Mouse (Mus musculus) limb, embryonic 14.5 days (tissue): ENCODE measurements at regions not wholly inside any gene's neighbourhood (a gene's known extent, or its start where the extent isn't known, plus 50 kb on each side); places are given as distances from the start of the nearest gene placed in this dataset.
A peak's percentile ranks its signal among the peaks of the same experiment; 100 is the strongest.
"Not testable (repeated sequence)": the region's sequence is repeated elsewhere in the genome, so short reads cannot be mapped to it uniquely, and the experiment has no call there.

Source experiments
- ATAC-seq: fragments of 200-750 bp; cut with Nextera tagmentation; 2 replicates; pipeline ENCODE4 v1.8.0; 2017; ENCODE audit warnings: low read depth, moderate number of reproducible peaks, moderate TSS enrichment; ENCODE audit not compliant: low FRiP score
- DNase-seq: peaks from one replicate; pipeline ENCODE4 v3.0.0-alpha.2; 2015; ENCODE audit warnings: low spot score
- H3K27ac ChIP-seq: fragments of 300-500 bp; sonication (generic); replicated peaks from 2 replicates; pipeline ENCODE4 v1.5.1; 2014; ENCODE audit warnings: low read depth, mild to moderate bottlenecking, low read length, moderate library complexity, mixed read lengths
- H3K27me3 ChIP-seq: fragments of 300-500 bp; sonication (generic); 2 replicates; pipeline ENCODE4 v1.6.1; 2014; ENCODE audit warnings: low read length, mixed read lengths; ENCODE audit not compliant: control insufficient read depth, insufficient read depth
- H3K36me3 ChIP-seq: fragments of 300-500 bp; sonication (generic); 2 replicates; pipeline ENCODE4 v1.6.1; 2014; ENCODE audit warnings: mild to moderate bottlenecking, low read length, moderate library complexity, mixed read lengths; ENCODE audit not compliant: control insufficient read depth, insufficient read depth
- H3K4me1 ChIP-seq: fragments of 300-500 bp; sonication (generic); 2 replicates; pipeline ENCODE4 v1.6.1; 2014; ENCODE audit warnings: antibody characterized with exemption, low read length, mixed read lengths; ENCODE audit not compliant: control insufficient read depth, insufficient read depth
- H3K4me2 ChIP-seq: fragments of 300-500 bp; sonication (generic); replicated peaks from 2 replicates; pipeline ENCODE4 v1.6.1; 2014; ENCODE audit warnings: low read depth, mild to moderate bottlenecking, low read length, moderate library complexity; ENCODE audit not compliant: severe bottlenecking
- H3K4me3 ChIP-seq: fragments of 300-500 bp; sonication (generic); replicated peaks from 2 replicates; pipeline ENCODE4 v1.5.1; 2014; ENCODE audit warnings: low read length
- H3K9ac ChIP-seq: fragments of 300-500 bp; sonication (generic); 2 replicates; pipeline ENCODE4 v1.6.1; 2014; ENCODE audit warnings: mild to moderate bottlenecking, low read depth, low read length, moderate library complexity; ENCODE audit not compliant: severe bottlenecking
- H3K9me3 ChIP-seq: fragments of 300-500 bp; sonication (generic); 2 replicates; pipeline ENCODE4 v1.6.1; 2016; ENCODE audit warnings: low read length; ENCODE audit not compliant: control insufficient read depth
- POLR2A ChIP-seq: fragments of 200-500 bp; IDR thresholded peaks from 2 replicates; pipeline ENCODE4 v1.8.0; 2012; ENCODE audit warnings: inconsistent platforms, mild to moderate bottlenecking, moderate library complexity, borderline replicate concordance; ENCODE audit not compliant: insufficient read depth, insufficient read length; ENCODE audit errors: extremely low read depth
- WGBS: fragments of 180-500 bp; shearing (Covaris S2); extraction: QIAGEN DNeasy Blood & Tissue Kit; methylation state at CpG from one replicate; pipeline ENCODE4 v1.1.7; 2014; 5-methylcytosine and 5-hydroxymethylcytosine counted together

- H3K9ac ChIP-seq, result no peak overlapping the region
- WGBS, result 55% methylated on average over 1 of the region's 1 CpGs
- H3K4me2 ChIP-seq, result no peak overlapping the region
- no peaks in the 10 kb centered on the region for H3K36me3 ChIP-seq
- H3K4me1 ChIP-seq, result no peaks in the 10 kb centered on the region
- no peaks in the 10 kb centered on the region for H3K27me3 ChIP-seq
- no peak for ATAC-seq
- peak; percentile 27 for DNase-seq
- H3K27ac ChIP-seq, result no peak overlapping the region
- H3K4me3 ChIP-seq, result no peak overlapping the region
- no peaks in the 10 kb centered on the region for H3K9me3 ChIP-seq
- TF ChIP-seq POLR2A, result no peak
These were observed 122.7 kb downstream of the Slitrk1 start for GRCm38 (mm10) chr14:108791296-108791695.

- no peaks in the 10 kb centered on the region for H3K4me1 ChIP-seq
- ATAC-seq, result no peak
- H3K36me3 ChIP-seq, result no peaks in the 10 kb centered on the region
- no peak overlapping the region for H3K27ac ChIP-seq
- no peak overlapping the region for H3K4me3 ChIP-seq
- H3K27me3 ChIP-seq, result no peaks in the 10 kb centered on the region
- H3K9ac ChIP-seq, result no peak overlapping the region
- no peaks in the 10 kb centered on the region for H3K9me3 ChIP-seq
- H3K4me2 ChIP-seq, result no peak overlapping the region
- TF ChIP-seq POLR2A, result no peak
- DNase-seq, result no peak
These were observed 165.2 kb downstream of the Slitrk1 start for GRCm38 (mm10) chr14:108748730-108749129.

DNA sequence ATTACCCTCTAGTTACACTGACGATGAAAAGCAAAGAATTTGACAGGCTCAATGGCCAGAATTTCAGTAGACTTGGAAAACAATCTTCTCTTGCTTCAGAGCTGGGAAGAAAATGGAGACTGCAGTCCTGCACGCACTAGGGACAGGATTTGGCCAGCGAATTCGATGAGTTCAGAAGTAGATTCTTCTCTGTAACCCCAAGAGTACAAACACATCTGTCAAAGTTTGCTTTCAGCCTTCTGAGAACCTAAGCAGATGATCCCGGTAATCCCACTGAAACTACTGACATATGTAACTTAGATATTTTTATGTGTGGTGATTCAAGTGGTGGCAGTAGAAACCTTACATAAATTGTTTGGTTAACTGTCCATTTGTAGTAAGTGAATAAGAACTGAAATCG, 202.1 kb downstream of the Slitrk1 start:
- Histone ChIP-seq H3K27me3 (no peaks in the 10 kb centered on the region), H3K4me2 (no peak overlapping the region), H3K36me3 (no peaks in the 10 kb centered on the region), H3K9ac (no peak overlapping the region), H3K4me3 (no peak overlapping the region), H3K4me1 (no peaks in the 10 kb centered on the region; the same call in 1 of the 2 replicates), H3K27ac (no peak overlapping the region), H3K9me3 (no peaks in the 10 kb centered on the region)
- DNase-seq, result peak; percentile 66
- TF ChIP-seq POLR2A, result no peak
- ATAC-seq, result peak; percentile 58; the same call in 1 of the 2 replicates
- 62% methylated on average over 6 of the region's 6 CpGs for WGBS

DNA sequence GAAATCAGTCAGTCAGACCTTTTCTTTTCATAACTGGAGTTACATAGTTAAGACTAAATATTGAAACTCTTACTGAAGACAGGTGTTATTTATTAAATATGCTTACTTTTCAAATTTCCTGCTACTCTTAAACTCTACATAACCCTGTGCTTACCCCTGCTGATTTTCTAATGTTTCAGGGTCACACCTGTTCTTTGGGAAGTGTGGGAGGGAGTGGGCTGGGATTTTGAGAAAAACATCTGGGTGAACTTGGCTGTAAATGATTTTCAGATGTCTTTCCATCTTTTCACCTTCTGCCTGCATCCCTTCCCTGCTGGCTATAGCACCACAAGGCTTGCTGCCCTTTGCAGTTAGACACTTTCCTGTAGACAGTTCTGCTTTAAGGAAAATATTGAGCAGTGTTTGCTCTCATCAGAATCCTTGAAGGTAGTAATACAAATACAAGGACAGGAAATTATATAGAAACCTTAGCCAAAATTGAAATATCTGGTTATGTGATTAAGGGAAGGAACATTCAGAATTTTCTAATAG, 204.8 kb downstream of the Slitrk1 start:
- no peaks in the 10 kb centered on the region for H3K9me3 ChIP-seq
- no peaks in the 10 kb centered on the region for H3K4me1 ChIP-seq
- H3K36me3 ChIP-seq, result no peaks in the 10 kb centered on the region
- no peak for TF ChIP-seq POLR2A
- no peak overlapping the region for H3K4me2 ChIP-seq
- DNase-seq (peak; percentile 43), ATAC-seq (peak; percentile 78)
- no peak overlapping the region for H3K9ac ChIP-seq
- H3K27me3 ChIP-seq, result no peaks in the 10 kb centered on the region
- no peak overlapping the region for H3K4me3 ChIP-seq
- no peak overlapping the region for H3K27ac ChIP-seq

DNA sequence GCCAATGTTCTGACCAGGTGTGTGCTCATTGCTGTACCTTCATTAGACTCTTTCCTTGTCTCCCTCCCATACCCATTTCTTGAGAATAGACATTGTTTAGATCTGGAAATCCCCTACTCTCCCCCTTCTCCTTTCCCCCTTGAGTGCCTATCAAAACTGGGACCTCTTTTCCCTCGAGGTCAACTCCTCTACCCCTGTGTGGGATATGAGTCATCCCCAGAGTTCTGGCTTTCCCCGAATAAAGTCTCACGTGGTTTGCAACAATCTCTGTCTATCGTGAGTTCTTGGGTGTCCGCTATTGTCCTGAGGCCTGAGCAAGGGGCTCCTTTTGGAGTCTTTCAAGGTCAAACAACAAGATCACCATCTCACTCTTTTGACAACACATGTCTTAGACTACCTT, 209.3 kb downstream of the Slitrk1 start:
- H3K27me3 ChIP-seq, DNase-seq, H3K4me3 ChIP-seq, ATAC-seq, H3K9me3 ChIP-seq, H3K4me2 ChIP-seq, H3K9ac ChIP-seq, H3K36me3 ChIP-seq, H3K4me1 ChIP-seq, H3K27ac ChIP-seq: not testable (repeated sequence)
- 86% methylated on average over 5 of the region's 5 CpGs for WGBS

DNA sequence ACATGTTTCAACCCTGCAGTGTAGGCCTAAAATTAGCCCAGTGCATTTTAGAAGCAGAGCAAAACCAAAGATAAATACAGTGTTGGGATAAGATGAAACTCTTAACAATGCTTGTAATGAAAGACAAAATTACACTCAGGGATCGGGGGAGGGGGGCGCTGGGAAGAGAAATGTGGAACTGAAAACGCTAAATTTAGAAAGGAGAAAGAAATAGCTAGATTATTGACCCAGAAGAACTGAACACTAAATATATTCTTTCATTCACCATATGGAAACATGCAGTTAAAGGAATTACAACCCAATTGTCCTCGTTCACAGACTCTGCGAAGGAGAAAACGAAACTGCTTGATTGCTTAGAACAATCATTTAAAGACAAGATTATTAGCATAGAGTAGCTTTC, 249.1 kb downstream of the Slitrk1 start:
- H3K4me2 ChIP-seq, result no peak overlapping the region
- H3K9ac ChIP-seq, result no peak overlapping the region
- H3K36me3 ChIP-seq, result no peaks in the 10 kb centered on the region
- no peaks in the 10 kb centered on the region for H3K9me3 ChIP-seq
- WGBS, result 81% methylated on average over 6 of the region's 6 CpGs
- no peaks in the 10 kb centered on the region for H3K4me1 ChIP-seq
- H3K27me3 ChIP-seq, result no peaks in the 10 kb centered on the region
- no peak for TF ChIP-seq POLR2A
- DNase-seq (no peak), ATAC-seq (no peak)
- H3K27ac ChIP-seq, result no peak overlapping the region
- H3K4me3 ChIP-seq, result no peak overlapping the region
